Mouse (Mus musculus) heart, postnatal 0 days (tissue): ENCODE measurements around the gene Scn9a. TPM values are rescaled to one million over a fixed set of nuclear protein-coding genes. Genes with fewer than 3 reads are reported as not detected.

Source experiments
- ATAC-seq: fragments of 200-750 bp; cut with Nextera tagmentation; 2 replicates; pipeline ENCODE4 v1.8.0; 2017; ENCODE audit warnings: low read depth, moderate number of reproducible peaks, moderate library complexity; ENCODE audit not compliant: insufficient read depth
- DNase-seq: peaks from one replicate; pipeline ENCODE4 v3.0.0-alpha.2; 2016; ENCODE audit warnings: low spot score
- H3K27ac ChIP-seq: fragments of 300-500 bp; sonication (generic); 2 replicates; pipeline ENCODE4 v1.5.1; 2014; ENCODE audit warnings: low read depth, mild to moderate bottlenecking
- H3K27me3 ChIP-seq: fragments of 300-500 bp; sonication (generic); 2 replicates; pipeline ENCODE4 v1.6.1; 2014; ENCODE audit warnings: low read length, mixed read lengths; ENCODE audit not compliant: control insufficient read depth, insufficient read depth
- H3K36me3 ChIP-seq: fragments of 300-500 bp; sonication (generic); replicated peaks from 2 replicates; pipeline ENCODE4 v1.6.1; 2014; ENCODE audit warnings: low read length, mixed read lengths; ENCODE audit not compliant: control insufficient read depth, insufficient read depth
- H3K4me1 ChIP-seq: fragments of 300-500 bp; sonication (generic); 2 replicates; pipeline ENCODE4 v1.6.1; 2014; ENCODE audit warnings: antibody characterized with exemption; ENCODE audit not compliant: control insufficient read depth, insufficient read depth
- H3K4me2 ChIP-seq: fragments of 300-500 bp; sonication (generic); 2 replicates; pipeline ENCODE4 v1.6.1; 2014; ENCODE audit warnings: low read depth, mild to moderate bottlenecking, low read length, moderate library complexity
- H3K4me3 ChIP-seq: fragments of 300-500 bp; sonication (generic); 2 replicates; pipeline ENCODE4 v1.5.1; 2014; ENCODE audit warnings: low read depth, low read length
- H3K9ac ChIP-seq: fragments of 300-500 bp; sonication (generic); replicated peaks from 2 replicates; pipeline ENCODE4 v1.6.1; 2014; ENCODE audit warnings: low read depth, low read length, mixed read lengths
- H3K9me3 ChIP-seq: fragments of 300-500 bp; sonication (generic); replicated peaks from 2 replicates; pipeline ENCODE4 v1.6.1; 2016; ENCODE audit warnings: low read length; ENCODE audit not compliant: control insufficient read depth
- CTCF ChIP-seq: IDR thresholded peaks from 2 replicates; pipeline ENCODE4 v1.5.1; 2016; ENCODE audit warnings: antibody characterized with exemption, control low read depth, low read depth
- EP300 ChIP-seq: IDR thresholded peaks from 2 replicates; pipeline ENCODE4 v1.6.1; 2016; ENCODE audit warnings: antibody characterized with exemption, low read depth
- WGBS: fragments of 180-500 bp; shearing (Covaris S2); extraction: QIAGEN DNeasy Blood & Tissue Kit; methylation state at CpG from one replicate; pipeline ENCODE4 v1.1.7; 2014; 5-methylcytosine and 5-hydroxymethylcytosine counted together
- polyA plus RNA-seq: library from polyadenylated mRNA; unstranded; fragments of >200 nt; fragmentation: Nextera tagmentation; extraction: Ambion mirVana; gene quantifications from 2 replicates; pipeline ENCODE4 v1.2.1, GENCODE M21; 2015
- total RNA-seq: library from RNA; depleted of rRNA; stranded (reverse); fragments of >200 nt; gene quantifications from 2 replicates; pipeline ENCODE4 v1.2.3, GENCODE M21; 2014; ENCODE audit warnings: low replicate concordance; rRNA removed

Scn9a gene
- total and polyA plus RNA-seq, 2 experiments from 2014 or later, result not detected

DNA sequence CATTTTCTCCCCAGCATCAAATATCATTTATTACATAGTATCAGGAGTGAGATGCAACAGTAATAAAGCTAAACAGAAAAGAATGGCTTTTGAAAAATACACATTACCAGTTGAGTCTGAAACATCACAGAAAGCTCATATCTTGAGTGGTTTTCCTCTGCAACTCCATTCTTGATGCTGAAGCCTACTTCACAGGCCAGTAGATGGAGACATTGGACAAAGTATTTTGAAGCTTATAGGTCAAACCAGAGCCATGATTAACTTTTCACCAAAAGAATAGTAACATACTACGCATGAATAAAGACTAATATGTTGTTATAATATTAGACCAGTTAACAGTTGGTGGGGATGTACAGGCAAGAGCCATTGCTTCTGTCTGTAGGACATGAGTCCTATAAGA lies 172.3 kb downstream of the Scn9a start:
- no peak overlapping the region for H3K9ac ChIP-seq
- TF ChIP-seq EP300, result no peak
- no peak for TF ChIP-seq CTCF
- H3K4me3 ChIP-seq, result no peak overlapping the region
- no peak for ATAC-seq
- no peaks in the 10 kb centered on the region for H3K4me1 ChIP-seq
- no peak for DNase-seq
- H3K36me3 ChIP-seq, result no peaks in the 10 kb centered on the region
- no peak overlapping the region for H3K27ac ChIP-seq
- no peak overlapping the region for H3K4me2 ChIP-seq
- no peaks in the 10 kb centered on the region for H3K9me3 ChIP-seq
- 90% methylated on average over 1 of the region's 1 CpGs for WGBS
- no peaks in the 10 kb centered on the region for H3K27me3 ChIP-seq

DNA sequence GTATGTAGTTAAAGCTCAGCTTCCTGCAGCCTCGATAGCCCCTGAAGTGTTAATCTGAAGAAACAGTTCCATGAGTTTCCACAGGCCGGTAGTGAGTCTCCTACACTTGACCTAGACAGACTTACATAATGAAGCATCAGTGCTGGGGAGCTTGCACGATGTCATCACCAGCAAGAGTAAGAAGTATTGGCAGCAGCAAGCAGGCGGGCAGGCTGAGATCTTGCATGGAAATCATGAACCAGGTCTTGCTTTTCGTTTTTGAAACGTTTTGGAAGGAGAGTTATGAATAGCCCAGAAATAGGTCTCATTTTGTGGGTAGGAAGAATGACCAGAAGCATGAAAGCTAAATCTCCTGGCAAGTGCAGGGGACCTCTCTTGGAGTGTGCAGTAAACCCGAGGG lies 194.1 kb downstream of the Scn9a start, which contains the start of gene Scn1a:
Gene Scn1a, minus strand, starts transcription at position 130 of the 400 bp plus-strand sequence.
- Histone ChIP-seq H3K4me2 (peak within 1 kb of the TSS; percentile 45), H3K4me3 (peak within 1 kb of the TSS; percentile 22), H3K27me3 (no peaks in the 10 kb centered on the region), H3K9me3 (no peaks in the 10 kb centered on the region), H3K9ac (no peak within 1 kb of the TSS), H3K27ac (no peak within 1 kb of the TSS), H3K36me3 (no peaks in the 10 kb centered on the region), H3K4me1 (no peaks in the 10 kb centered on the region)
- WGBS, result 10% methylated on average over 7 of the region's 7 CpGs
- TF ChIP-seq CTCF (no peak), EP300 (no peak)
- ATAC-seq, result no peak
- DNase-seq, result no peak

DNA sequence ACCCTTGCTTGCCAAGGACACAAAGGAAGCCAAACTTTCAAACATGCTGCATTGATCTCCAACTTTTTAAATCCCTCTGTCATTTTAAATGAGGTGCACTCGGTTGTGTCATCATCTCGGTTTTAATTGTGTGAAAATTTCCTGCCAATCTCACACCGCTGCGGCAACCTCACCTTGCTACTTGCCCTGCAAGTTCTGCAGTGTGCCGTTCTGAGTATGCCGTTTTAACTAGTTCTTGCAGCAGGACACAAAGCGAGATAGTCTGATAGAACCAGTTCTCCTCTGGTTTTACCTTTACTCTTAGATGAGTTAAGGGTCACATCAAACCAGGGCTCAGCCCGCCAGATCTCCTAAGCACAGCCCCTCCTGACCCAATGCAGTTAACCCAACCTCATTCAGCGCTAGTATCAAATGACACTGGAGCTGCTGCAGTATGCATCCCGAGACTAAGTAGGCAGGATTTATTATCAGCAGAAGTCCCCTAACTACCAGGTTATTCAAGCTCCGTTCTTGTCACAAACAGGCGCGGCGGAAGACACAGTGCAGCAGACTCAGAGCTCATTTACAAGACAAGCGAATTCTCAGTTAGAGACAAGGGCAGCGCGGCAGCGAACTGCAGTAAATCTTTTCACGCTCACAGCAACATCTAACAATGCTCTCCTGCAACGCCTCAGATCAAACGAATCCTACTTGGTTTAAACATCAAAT lies 194.8 kb downstream of the Scn9a start:
- H3K27ac ChIP-seq, result no peak overlapping the region
- no peak for ATAC-seq
- H3K4me2 ChIP-seq, result peak overlapping the region; percentile 45
- no peaks in the 10 kb centered on the region for H3K4me1 ChIP-seq
- WGBS, result 10% methylated on average over 21 of the region's 21 CpGs
- no peak for TF ChIP-seq EP300
- TF ChIP-seq CTCF, result no peak
- H3K9ac ChIP-seq, result no peak overlapping the region
- no peaks in the 10 kb centered on the region for H3K27me3 ChIP-seq
- no peaks in the 10 kb centered on the region for H3K9me3 ChIP-seq
- DNase-seq, result no peak
- H3K4me3 ChIP-seq, result peak overlapping the region; percentile 22
- no peaks in the 10 kb centered on the region for H3K36me3 ChIP-seq

DNA sequence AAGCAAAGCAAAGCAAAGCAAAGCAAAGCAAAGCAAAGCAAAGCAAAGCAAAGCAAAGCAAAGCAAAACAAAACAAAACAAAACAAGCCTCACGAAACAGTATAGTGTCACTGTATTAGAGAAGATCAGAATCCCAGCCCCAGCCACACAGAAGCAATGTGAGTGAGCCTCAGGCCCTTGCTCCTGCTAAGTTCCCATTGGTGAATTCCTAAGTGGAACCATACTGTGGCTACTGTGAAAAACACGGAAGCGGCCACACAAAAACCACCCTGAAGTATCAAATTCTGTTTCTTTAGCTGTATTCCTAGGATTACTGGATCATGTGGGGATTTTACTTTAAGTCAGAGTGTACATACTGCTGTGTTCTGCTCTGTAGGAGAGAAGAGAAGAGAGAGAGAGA lies 198.5 kb downstream of the Scn9a start:
- ATAC-seq (no peak), DNase-seq (no peak)
- H3K4me1 ChIP-seq, result no peaks in the 10 kb centered on the region
- H3K27ac ChIP-seq, result no peak overlapping the region
- H3K9ac ChIP-seq, result no peak overlapping the region
- TF ChIP-seq EP300, result no peak
- no peak for TF ChIP-seq CTCF
- no peaks in the 10 kb centered on the region for H3K9me3 ChIP-seq
- H3K4me2 ChIP-seq, result no peak overlapping the region
- H3K27me3 ChIP-seq, result no peaks in the 10 kb centered on the region
- WGBS, result 62% methylated on average over 3 of the region's 3 CpGs
- no peaks in the 10 kb centered on the region for H3K36me3 ChIP-seq
- no peak overlapping the region for H3K4me3 ChIP-seq

Other genes with a start within 250 kb of the Scn9a start
- 0.04 TPM in 1 of 2 replicates, not detected in the other for gene Scn1a, start 194.1 kb downstream of the Scn9a start, total RNA-seq
- 0.03 and 0.04 TPM in 2 replicates for gene Scn1a, start 194.1 kb downstream of the Scn9a start, polyA plus RNA-seq
- 2.6 and 3.6 TPM in 2 replicates for gene Scn7a, start 150.0 kb upstream of the Scn9a start, total RNA-seq
- 1.2 TPM in 2 replicates for gene Scn7a, start 150.0 kb upstream of the Scn9a start, polyA plus RNA-seq